Mouse (Mus musculus): ENCODE measurements around the gene Tpt1.

DNA sequence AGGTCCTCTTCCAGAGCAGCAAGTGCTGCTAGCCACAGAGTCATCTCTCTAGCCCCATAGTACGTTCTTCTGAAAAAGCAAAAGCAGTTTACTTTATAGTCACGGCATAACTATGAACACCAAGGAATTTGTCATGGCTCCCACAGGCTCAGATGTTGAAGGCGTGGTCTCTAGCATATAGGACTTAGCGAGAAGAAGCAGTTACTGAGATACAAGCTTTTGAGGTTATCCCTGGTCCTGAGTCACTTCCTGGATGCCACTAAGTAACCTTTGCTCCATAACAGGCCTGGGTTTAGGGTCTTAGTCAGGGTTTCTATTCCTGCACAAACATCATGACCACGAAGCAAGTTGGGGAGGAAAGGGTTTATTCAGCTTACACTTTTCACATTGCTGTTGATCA is 7.1 kb downstream of the Tpt1 start:
- TF ChIP-seq CTCF (IDR thresholded peaks at IDR 0.05; ENCODE audit: control insufficient read depth, insufficient read depth, insufficient read length) (no peak), USF1 (IDR thresholded peaks at IDR 0.05; ENCODE audit: low read depth) (no peak), CEBPB (IDR thresholded peaks at IDR 0.05; ENCODE audit: low read depth) (no peak), MAX (IDR thresholded peaks at IDR 0.05) (no peak), FOSL1 (IDR thresholded peaks at IDR 0.05; ENCODE audit: insufficient read depth, low read length, poor library complexity, severe bottlenecking) (peak; percentile 5), MYOG (IDR thresholded peaks at IDR 0.05; ENCODE audit: control insufficient read depth, extremely low read depth, insufficient read length) (no peak)

Data from C2C12 (cell line).